Mouse (Mus musculus) CH12F3 (cell line): ENCODE data around the gene Rap1gap2.

Source experiments
- in situ Hi-C: fragments of 300-500 bp; cut with MboI; formaldehyde crosslinking; loops from 2 replicates; pipeline ENCODE4 v1.14.3; 2020; ENCODE audit warnings: low sequenced_read_pairs

The Rap1gap2 gene

GRCm38 (mm10) chr11:74546165-74546564 lies 64.5 kb downstream of the Rap1gap2 start:
- in situ Hi-C loops, result no loop called here

GRCm38 (mm10) chr11:74545560-74545959 lies 65.2 kb downstream of the Rap1gap2 start:
- in situ Hi-C loops, result no loop called here

DNA sequence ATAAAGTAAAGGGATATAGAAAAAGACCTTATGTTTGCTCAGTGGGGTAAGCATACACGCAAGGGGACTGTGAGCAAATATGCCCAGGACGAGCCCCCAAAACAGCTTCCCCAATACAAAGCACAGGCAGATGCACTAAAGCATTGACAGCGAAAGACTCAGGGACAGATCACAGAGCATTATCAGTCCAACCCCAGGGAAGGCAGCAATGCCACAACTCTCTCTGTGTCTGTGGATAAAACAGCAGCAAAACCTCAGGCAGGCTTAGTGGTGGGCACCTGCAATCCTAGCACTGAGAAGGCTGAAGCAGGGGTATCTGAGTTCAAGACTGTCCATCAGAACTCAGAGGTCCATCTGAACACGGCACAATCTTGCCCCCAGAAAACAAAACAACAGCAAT lies 73.4 kb downstream of the Rap1gap2 start:
- in situ Hi-C loops, result loop anchor here (5.0 kb wide), 1 partner anchor 145 kb away; no protein-coding TSS in a partner anchor

GRCm38 (mm10) chr11:74536140-74536842 lies 74.4 kb downstream of the Rap1gap2 start:
- in situ Hi-C loops, result loop anchor here (5.0 kb wide), 1 partner anchor 144 kb away; no protein-coding TSS in a partner anchor

DNA sequence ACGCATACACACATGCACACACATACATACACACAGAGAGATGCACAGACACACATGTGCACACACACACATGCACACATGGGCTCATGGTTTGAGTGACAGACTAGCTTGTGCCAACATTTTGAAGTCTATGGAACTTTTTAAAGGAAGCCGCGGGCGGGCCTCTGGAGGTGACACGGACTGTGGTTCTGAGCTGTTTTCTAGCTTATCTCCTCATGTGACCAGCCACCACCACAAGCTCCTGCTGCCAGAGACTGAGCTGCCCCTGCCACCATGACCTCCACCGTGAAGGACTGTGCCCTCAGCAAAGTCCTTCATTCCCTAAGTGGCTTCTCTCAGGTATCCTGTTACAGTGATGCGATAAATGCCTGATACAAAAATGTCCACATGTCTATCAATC lies 76.3 kb downstream of the Rap1gap2 start:
- in situ Hi-C loops, result no loop called here

DNA sequence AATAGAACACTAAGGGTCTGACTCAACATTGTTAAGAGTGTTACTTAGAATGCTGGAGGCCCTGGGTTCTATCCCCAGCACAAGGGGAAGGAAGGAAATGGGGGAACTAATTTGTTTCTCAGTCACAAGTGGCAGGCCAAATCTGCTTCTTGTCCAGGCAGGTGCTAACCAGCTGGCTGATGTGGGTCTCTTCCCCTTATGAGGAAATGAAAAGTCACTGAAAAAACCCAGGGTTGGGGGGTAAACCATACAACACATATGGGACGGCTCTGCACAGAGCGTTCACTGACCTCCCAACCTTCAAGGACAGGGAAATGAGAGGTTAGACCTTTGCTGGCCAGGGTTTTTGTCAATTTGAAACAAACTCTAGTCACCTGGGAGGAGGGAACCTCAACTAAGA lies 77.7 kb downstream of the Rap1gap2 start:
- in situ Hi-C loops, result no loop called here

- in situ Hi-C loops, result no loop called here
Measured at GRCm38 (mm10) chr11:74532401-74532800, 78.3 kb downstream of the Rap1gap2 start.

- in situ Hi-C loops, result no loop called here
Measured at GRCm38 (mm10) chr11:74531725-74532124, 79.0 kb downstream of the Rap1gap2 start.

DNA sequence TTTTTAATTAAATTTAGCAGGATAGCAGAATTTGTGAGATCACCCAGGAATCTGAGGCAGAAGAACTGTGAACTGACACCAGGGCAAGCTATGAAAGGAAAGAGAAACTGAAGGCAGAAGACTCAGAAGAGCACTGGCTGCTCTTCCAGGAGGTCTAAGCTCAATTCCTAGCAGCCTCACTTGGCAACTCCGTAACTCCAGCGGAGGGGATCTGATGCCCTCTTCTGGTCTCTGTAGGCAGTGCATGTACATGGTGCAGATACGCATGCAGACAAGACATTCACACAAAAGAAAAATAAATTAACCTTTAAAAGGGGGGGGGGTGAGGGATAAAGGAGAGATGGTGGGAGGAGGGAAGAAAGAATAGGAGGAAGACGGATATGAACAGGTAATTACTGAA lies 80.9 kb downstream of the Rap1gap2 start:
- in situ Hi-C loops, result no loop called here

DNA sequence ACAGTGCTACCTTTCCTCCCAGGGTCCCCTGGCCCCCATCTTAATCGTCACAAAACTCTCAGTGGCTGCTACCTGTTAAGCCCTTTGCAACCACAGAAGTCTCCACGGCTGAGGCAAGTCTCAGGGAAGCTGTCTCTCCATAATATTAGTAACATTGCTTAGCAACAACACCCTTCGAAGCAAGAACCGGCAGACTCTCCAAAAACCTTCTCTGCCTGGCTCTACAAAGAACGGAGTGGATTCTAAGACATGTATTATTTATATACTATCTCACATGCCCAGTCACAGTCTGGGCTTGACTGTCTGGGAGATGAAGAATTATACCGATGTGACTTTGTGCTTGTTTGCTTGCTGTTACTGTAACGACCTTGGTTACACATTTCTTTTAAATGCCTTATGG lies 83.2 kb downstream of the Rap1gap2 start:
- in situ Hi-C loops, result no loop called here

DNA sequence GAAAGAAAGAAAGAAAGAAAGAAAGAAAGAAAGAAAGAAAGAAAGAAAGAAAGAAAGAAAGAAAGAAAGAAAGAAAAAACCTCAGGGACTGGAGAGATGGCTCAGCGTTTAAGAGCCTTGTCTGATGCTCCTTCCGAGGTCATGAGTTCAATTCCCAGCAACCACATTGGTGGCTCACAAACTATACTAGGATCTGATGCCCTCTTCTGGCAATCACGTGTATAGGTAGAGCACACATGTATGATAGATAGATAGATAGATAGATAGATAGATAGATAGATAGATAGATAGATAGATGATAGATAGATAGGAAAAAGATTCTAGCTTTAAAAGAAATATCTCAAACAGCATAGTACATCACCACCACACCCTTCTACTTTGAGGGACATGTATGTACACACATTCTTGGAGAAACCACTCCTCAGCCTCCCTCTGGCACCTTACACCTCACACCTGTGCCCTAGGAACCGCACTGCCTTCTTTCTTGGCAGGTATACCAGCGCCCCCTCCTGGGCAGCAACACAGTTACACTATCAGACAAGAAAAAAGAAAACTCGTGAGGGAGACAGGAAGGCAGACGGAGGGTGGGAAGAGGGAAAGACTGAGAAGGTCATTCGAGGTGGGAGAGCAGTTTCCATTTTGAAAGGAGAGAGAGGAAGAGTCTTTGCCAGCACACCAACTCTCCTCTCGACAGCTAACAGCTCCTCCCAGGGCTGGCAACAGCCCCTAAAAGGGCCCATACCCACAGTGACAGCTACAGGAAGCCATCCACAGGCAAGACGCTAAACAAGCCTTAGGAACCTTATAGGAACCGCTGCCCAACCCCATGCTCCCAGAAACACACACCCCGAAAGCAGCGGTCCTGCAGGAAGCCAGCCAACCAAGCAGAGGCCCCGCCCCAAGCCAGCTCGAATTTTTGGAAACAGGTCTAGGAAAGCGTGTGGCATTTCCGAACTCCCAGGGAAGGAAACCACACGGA lies 84.2 kb downstream of the Rap1gap2 start:
- in situ Hi-C loops, result no loop called here

GRCm38 (mm10) chr11:74525605-74526004 lies 85.1 kb downstream of the Rap1gap2 start:
- in situ Hi-C loops, result no loop called here

DNA sequence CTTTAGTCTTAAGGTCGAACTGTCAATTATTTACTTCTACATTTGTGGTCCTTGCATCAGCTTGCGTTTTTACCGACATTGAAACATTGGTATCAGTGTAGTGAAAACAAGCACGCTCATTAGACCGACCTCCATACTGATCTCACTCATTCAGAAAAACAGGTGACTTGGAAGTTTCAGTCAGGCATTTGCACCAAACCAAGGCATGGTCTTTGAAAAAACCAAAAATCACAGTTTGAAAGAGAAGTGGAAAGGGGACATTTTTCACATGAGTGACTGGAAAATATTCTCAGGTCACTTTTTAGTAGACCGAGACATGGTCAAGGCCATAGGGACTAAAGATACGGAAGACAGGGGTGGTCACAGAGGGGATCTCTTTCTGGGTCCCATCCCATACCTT lies 85.5 kb downstream of the Rap1gap2 start:
- in situ Hi-C loops, result no loop called here

- in situ Hi-C loops, result no loop called here
Measured at GRCm38 (mm10) chr11:74524050-74524965, 86.4 kb downstream of the Rap1gap2 start.

- in situ Hi-C loops, result no loop called here
Measured at GRCm38 (mm10) chr11:74523210-74523951, 87.3 kb downstream of the Rap1gap2 start.

DNA sequence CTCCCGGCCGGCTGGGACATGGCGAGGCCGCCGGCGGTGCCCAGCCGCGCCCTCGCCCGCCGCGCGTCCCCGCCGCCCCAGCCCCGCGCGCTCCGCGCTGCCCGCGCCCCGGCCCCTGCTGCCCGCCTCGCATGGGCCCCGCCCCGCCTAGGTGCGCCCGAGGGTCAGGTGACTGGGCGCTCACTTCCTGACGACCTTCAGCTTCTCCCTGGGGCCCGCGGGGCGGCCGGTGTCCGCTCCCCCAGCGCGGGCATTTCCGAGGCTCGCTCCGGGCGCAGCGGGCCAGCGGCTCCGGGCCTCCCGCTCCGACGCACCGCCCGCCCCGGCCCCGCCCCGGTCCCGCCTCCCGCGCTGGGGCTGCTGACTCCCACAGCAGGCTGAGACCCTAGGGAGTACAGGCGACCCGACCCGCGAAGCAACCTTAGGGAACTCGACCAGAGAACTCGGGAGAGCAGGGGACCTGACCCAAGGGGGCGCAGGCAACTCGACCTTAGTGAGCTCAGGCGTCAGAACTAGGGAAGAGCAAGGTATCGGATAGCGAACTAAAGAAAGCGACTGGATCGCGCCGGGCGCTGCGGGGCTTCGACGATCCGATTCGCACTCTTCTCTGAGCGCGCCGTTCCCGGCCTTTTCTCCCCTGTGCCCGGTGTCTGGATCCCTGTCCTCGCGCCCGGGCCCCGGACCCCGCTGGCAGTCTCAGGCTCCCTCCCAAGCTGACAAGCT lies 88.1 kb downstream of the Rap1gap2 start:
- in situ Hi-C loops, result no loop called here

- in situ Hi-C loops, result no loop called here
Measured at GRCm38 (mm10) chr11:74521981-74522486, 88.7 kb downstream of the Rap1gap2 start.

- in situ Hi-C loops, result no loop called here
Measured at GRCm38 (mm10) chr11:74520201-74520600, 90.5 kb downstream of the Rap1gap2 start.

DNA sequence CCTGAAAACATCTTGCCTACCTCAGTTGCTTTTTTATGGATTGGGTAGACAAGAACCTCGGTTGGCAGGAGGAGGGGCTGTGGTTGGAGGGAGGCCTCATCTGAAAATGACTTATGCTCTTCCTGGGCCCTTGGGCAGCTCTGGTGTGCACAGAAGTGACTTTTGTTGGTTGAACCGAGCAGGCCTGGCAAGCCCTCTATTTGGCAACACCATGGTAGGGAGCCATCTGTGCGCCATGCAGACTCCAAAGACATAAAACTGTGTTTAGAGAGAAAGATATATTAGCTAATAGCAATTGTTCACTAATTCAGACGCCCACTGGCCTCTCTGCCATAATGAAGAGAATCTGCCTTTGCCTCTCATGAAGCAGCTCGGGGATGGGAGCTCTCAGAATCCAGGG lies 94.6 kb downstream of the Rap1gap2 start:
- in situ Hi-C loops, result no loop called here
